Comparison of ENCODE assay signal across 8 mouse cellular contexts in genomic region chr8:120618110-120618509, GRCm38 (mm10). TPM values are rescaled to one million over a fixed set of nuclear protein-coding genes. Genes with fewer than 3 reads are reported as not detected.
DNase-seq lines count a peak whose midpoint lies in the region; ATAC-seq and TF ChIP-seq lines count a peak whose summit lies in the region.

No protein-coding gene starts in this region.

- H3K79me3 ChIP-seq in C2C12 (ENCODE audit: low read depth): no peaks in the 10 kb centered on the region

- H3K4me1 ChIP-seq in limb, embryonic 14.5 days (ENCODE audit: control insufficient read depth, insufficient read depth, low read length): no peaks in the 10 kb centered on the region
- 0 out of 2 replicates have a peak, but pooled peaks cover 4% of the 10 kb centered on the region for H3K4me1 ChIP-seq in stomach, embryonic 16.5 days (ENCODE audit: control insufficient read depth, insufficient read depth, low read length)

- H3K9ac ChIP-seq in limb, embryonic 14.5 days (ENCODE audit: low read depth, low read length, severe bottlenecking): no peak overlapping the region; the same call in 1 of the 2 replicates
- H3K9ac ChIP-seq in stomach, embryonic 16.5 days (ENCODE audit: low read length): no peak overlapping the region

- DNase-seq in adrenal gland, adult (ENCODE audit: inconsistent age in 2 of 2, low spot score in 1 of 2): peak; percentile 61 to 86
- peak; percentile 86 for DNase-seq in embryo, embryonic 10 days (ENCODE audit: low spot score)
- peak; percentile 38 for DNase-seq in gastrocnemius, postnatal 25 days
- peak; percentile 23 to 61 for DNase-seq in kidney, adult 8-10 months
- DNase-seq in limb, embryonic 14.5 days (ENCODE audit: low spot score): peak; percentile 73
- peak; percentile 83 for DNase-seq in naive thymus-derived CD4-positive, alpha-beta T cell, adult 2 months (ENCODE audit: low read depth)

- no peak overlapping the region; the same call in 1 of the 2 replicates for H3K4me2 ChIP-seq in limb, embryonic 14.5 days (replicated peaks; ENCODE audit: low read depth, low read length, severe bottlenecking)
- no peak overlapping the region for H3K4me2 ChIP-seq in stomach, embryonic 16.5 days (ENCODE audit: low read depth, low read length)

- H3K27ac ChIP-seq in limb, embryonic 14.5 days (replicated peaks; ENCODE audit: low read depth, low read length): no peak overlapping the region
- no peak overlapping the region for H3K27ac ChIP-seq in stomach, embryonic 16.5 days (ENCODE audit: low read length)

- TF ChIP-seq CTCF in C2C12 (IDR thresholded peaks at IDR 0.05; ENCODE audit: control insufficient read depth, insufficient read depth, insufficient read length): peak; percentile 28

- no peaks in the 10 kb centered on the region for H3K79me2 ChIP-seq in C2C12 (ENCODE audit: control insufficient read depth, insufficient read depth)

- peak; percentile 60; the same call in 1 of the 2 replicates for ATAC-seq in limb, embryonic 14.5 days (ENCODE audit: low FRiP score, low read depth)
- peak; percentile 31 for ATAC-seq in stomach, embryonic 16.5 days (ENCODE audit: insufficient read depth, low FRiP score)

- H3K9me3 ChIP-seq in limb, embryonic 14.5 days (ENCODE audit: control insufficient read depth, low read length): no peaks in the 10 kb centered on the region
- H3K9me3 ChIP-seq in stomach, embryonic 16.5 days (replicated peaks; ENCODE audit: control insufficient read depth, low read length): no peaks in the 10 kb centered on the region

- H3ac ChIP-seq in C2C12 (ENCODE audit: control insufficient read depth, insufficient read length, low read depth): no peak overlapping the region

- H3K36me3 ChIP-seq in C2C12 (ENCODE audit: control insufficient read depth, insufficient read depth): no peaks in the 10 kb centered on the region
- H3K36me3 ChIP-seq in limb, embryonic 14.5 days (ENCODE audit: control insufficient read depth, insufficient read depth, low read length): no peaks in the 10 kb centered on the region
- no peaks in the 10 kb centered on the region for H3K36me3 ChIP-seq in stomach, embryonic 16.5 days (ENCODE audit: control insufficient read depth, insufficient read depth, low read length)

- H3K27me3 ChIP-seq in C2C12 (ENCODE audit: control insufficient read depth, insufficient read depth, insufficient read length): no peaks in the 10 kb centered on the region
- H3K27me3 ChIP-seq in limb, embryonic 14.5 days (ENCODE audit: control insufficient read depth, insufficient read depth, low read length): no peaks in the 10 kb centered on the region
- H3K27me3 ChIP-seq in stomach, embryonic 16.5 days (ENCODE audit: control insufficient read depth, insufficient read depth, low read length): no peaks in the 10 kb centered on the region

- WGBS in limb, embryonic 14.5 days: 2% methylated on average over 6 of the region's 6 CpGs
- WGBS in stomach, embryonic 16.5 days: 2% methylated on average over 6 of the region's 6 CpGs

- no peak for TF ChIP-seq POLR2A in limb, embryonic 14.5 days (IDR thresholded peaks at IDR 0.05; ENCODE audit: borderline replicate concordance, extremely low read depth, insufficient read depth, insufficient read length)

- H3K4me3 ChIP-seq in C2C12 (ENCODE audit: insufficient read depth, poor library complexity, severe bottlenecking): no peak overlapping the region
- H3K4me3 ChIP-seq in limb, embryonic 14.5 days (replicated peaks; ENCODE audit: low read length): no peak overlapping the region
- H3K4me3 ChIP-seq in stomach, embryonic 16.5 days (replicated peaks; ENCODE audit: low read length): no peak overlapping the region

TF ChIP-seq in C2C12, 6 proteins besides CTCF, POLR2A, EP300 and RAD21:
- no peak for TF ChIP-seq MYOG (IDR thresholded peaks at IDR 0.05; ENCODE audit: control insufficient read depth, extremely low read depth, insufficient read length)
- TF ChIP-seq USF1 (IDR thresholded peaks at IDR 0.05; ENCODE audit: low read depth): no peak
- TF ChIP-seq MYOD1 (IDR thresholded peaks at IDR 0.05; ENCODE audit: control insufficient read depth, insufficient read length, low read depth): no peak
- no peak for TF ChIP-seq CEBPB (IDR thresholded peaks at IDR 0.05; ENCODE audit: low read depth)

RNA-seq across cellular contexts. Expression of gene Gins2, which starts 29.0 kb away (rescaled TPM):
- polyA plus RNA-seq in C2C12 (2012; fragmentation: generic; extraction: Trizol): 69.8 TPM
- total RNA-seq in gastrocnemius, postnatal 25 days (2021): 1 to 10 TPM; 1.0 to 1.3 TPM
- 72.3 and 97.9 TPM in 2 replicates for polyA plus RNA-seq in limb, embryonic 14.5 days (2012; rRNA removed)
- polyA plus RNA-seq in limb, embryonic 14.5 days (2014; fragmentation: Nextera tagmentation; extraction: Ambion mirVana): 92.4 and 107 TPM in 2 replicates
- polyA plus RNA-seq in stomach, embryonic 16.5 days (2015; fragmentation: Nextera tagmentation; extraction: Ambion mirVana): 76.4 and 76.5 TPM in 2 replicates

RNA-seq across cellular contexts. Expression of gene 1190005I06Rik, which starts 29.3 kb away (rescaled TPM):
- 2.6 TPM for polyA plus RNA-seq in C2C12 (2012; fragmentation: generic; extraction: Trizol)
- under 1 TPM; 0.67 to 0.70 TPM for total RNA-seq in gastrocnemius, postnatal 25 days (2021)
- polyA plus RNA-seq in limb, embryonic 14.5 days (2012; rRNA removed): 6.4 and 6.6 TPM in 2 replicates
- 8.3 and 8.7 TPM in 2 replicates for polyA plus RNA-seq in limb, embryonic 14.5 days (2014; fragmentation: Nextera tagmentation; extraction: Ambion mirVana)
- polyA plus RNA-seq in stomach, embryonic 16.5 days (2015; fragmentation: Nextera tagmentation; extraction: Ambion mirVana): 3.4 TPM in 2 replicates

RNA-seq across cellular contexts. Expression of gene Gm27021, which starts 49.8 kb away (rescaled TPM):
- polyA plus RNA-seq in C2C12 (2012; fragmentation: generic; extraction: Trizol): 2.3 TPM
- not detected for total RNA-seq in gastrocnemius, postnatal 25 days (2021)
- 3.4 and 4.3 TPM in 2 replicates for polyA plus RNA-seq in limb, embryonic 14.5 days (2012; rRNA removed)
- polyA plus RNA-seq in limb, embryonic 14.5 days (2014; fragmentation: Nextera tagmentation; extraction: Ambion mirVana): 2.2 and 3.0 TPM in 2 replicates
- polyA plus RNA-seq in stomach, embryonic 16.5 days (2015; fragmentation: Nextera tagmentation; extraction: Ambion mirVana): 1.9 and 2.0 TPM in 2 replicates

RNA-seq across cellular contexts. Expression of gene Cox4i1, which starts 49.9 kb away (rescaled TPM):
- polyA plus RNA-seq in C2C12 (2012; fragmentation: generic; extraction: Trizol): 1,270 TPM
- 1,000 to 10,000 TPM; 1,728 to 1,814 TPM for total RNA-seq in gastrocnemius, postnatal 25 days (2021)
- polyA plus RNA-seq in limb, embryonic 14.5 days (2012; rRNA removed): 736 and 1,017 TPM in 2 replicates
- 948 and 964 TPM in 2 replicates for polyA plus RNA-seq in limb, embryonic 14.5 days (2014; fragmentation: Nextera tagmentation; extraction: Ambion mirVana)
- polyA plus RNA-seq in stomach, embryonic 16.5 days (2015; fragmentation: Nextera tagmentation; extraction: Ambion mirVana): 1,110 and 1,163 TPM in 2 replicates

RNA-seq across cellular contexts. Expression of gene Emc8, which starts 50.3 kb away (rescaled TPM):
- 240 TPM for polyA plus RNA-seq in C2C12 (2012; fragmentation: generic; extraction: Trizol)
- 10 to 100 TPM; 28.0 to 28.1 TPM for total RNA-seq in gastrocnemius, postnatal 25 days (2021)
- 109 and 160 TPM in 2 replicates for polyA plus RNA-seq in limb, embryonic 14.5 days (2012; rRNA removed)
- polyA plus RNA-seq in limb, embryonic 14.5 days (2014; fragmentation: Nextera tagmentation; extraction: Ambion mirVana): 238 and 252 TPM in 2 replicates
- polyA plus RNA-seq in stomach, embryonic 16.5 days (2015; fragmentation: Nextera tagmentation; extraction: Ambion mirVana): 215 TPM in 2 replicates
